8 mouse cellular contexts compared by ENCODE assay signal in the genomic region with DNA sequence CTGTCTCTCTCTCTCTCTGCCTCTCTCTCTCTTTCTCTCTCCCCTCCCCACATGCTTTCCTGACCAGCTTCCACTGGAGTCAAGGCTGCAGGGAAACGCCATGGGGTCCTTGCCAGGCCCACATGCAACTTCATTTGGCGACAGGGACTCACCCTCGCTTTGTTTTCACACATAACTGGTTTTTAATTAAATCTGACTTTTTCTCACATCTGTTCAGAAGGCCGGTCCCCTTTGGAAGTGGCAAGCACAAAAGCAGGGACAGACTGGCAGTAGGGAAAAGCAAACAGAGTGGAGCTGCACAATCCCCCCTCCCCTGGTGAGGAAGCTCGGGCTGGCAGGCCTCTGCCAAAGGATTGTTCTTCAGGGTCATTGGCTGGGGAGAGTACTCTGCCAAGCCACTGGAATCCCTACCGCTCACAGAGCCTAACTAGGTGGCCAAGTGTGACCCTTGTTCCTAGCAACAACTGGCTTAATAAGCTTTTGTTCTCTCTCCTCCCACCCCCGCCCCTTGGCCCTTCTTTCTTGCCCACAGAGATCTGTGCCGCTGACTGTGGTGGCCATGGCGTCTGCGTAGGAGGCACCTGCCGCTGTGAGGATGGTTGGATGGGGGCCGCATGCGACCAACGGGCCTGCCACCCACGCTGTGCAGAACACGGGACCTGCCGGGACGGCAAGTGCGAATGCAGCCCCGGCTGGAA.
DNase-seq lines count a peak whose midpoint lies in the region; ATAC-seq lines count a peak whose summit lies in the region.

No protein-coding gene starts in this region.

- no peak overlapping the region; the same call in 1 of the 2 replicates for H3K9ac ChIP-seq in kidney, embryonic 14.5 days (ENCODE audit: low read depth, low read length)
- no peak overlapping the region for H3K9ac ChIP-seq in limb, embryonic 15.5 days

- peak; percentile 27 for DNase-seq in gastrocnemius, postnatal 10 days
- no peak for DNase-seq in gastrocnemius, adult 18-20 months (ENCODE audit: low spot score)
- peak; percentile 44 for DNase-seq in cerebellum, adult 9-11 months
- peak; percentile 42 to 54 for DNase-seq in frontal cortex, postnatal 36 days (ENCODE audit: low spot score in 2 of 2)
- peak; percentile 60 to 66 for DNase-seq in right cerebral cortex, postnatal 10 days (ENCODE audit: low spot score in 2 of 2)
- no peak for DNase-seq in thymus, adult 18-20 months

- H3K27ac ChIP-seq in kidney, embryonic 14.5 days (ENCODE audit: low read depth, low read length), result peak overlapping the region; percentile 85
- peak overlapping the region; percentile 90 for H3K27ac ChIP-seq in limb, embryonic 15.5 days

- H3K27me3 ChIP-seq in kidney, embryonic 14.5 days (ENCODE audit: control insufficient read depth, insufficient read depth, low read length), result no peaks in the 10 kb centered on the region
- no peaks in the 10 kb centered on the region for H3K27me3 ChIP-seq in limb, embryonic 15.5 days

- no peaks in the 10 kb centered on the region; the same call in 1 of the 2 replicates for H3K36me3 ChIP-seq in kidney, embryonic 14.5 days (ENCODE audit: control insufficient read depth, insufficient read depth, low read length)
- H3K36me3 ChIP-seq in limb, embryonic 15.5 days, result no peaks in the 10 kb centered on the region

- no peaks in the 10 kb centered on the region for H3K9me3 ChIP-seq in kidney, embryonic 14.5 days (ENCODE audit: control insufficient read depth, low read length)
- H3K9me3 ChIP-seq in limb, embryonic 15.5 days, result no peaks in the 10 kb centered on the region

- H3K4me1 ChIP-seq in kidney, embryonic 14.5 days (ENCODE audit: control insufficient read depth, insufficient read depth, low read length), result peaks cover 27% of the 10 kb centered on the region
- peaks cover 57% of the 10 kb centered on the region for H3K4me1 ChIP-seq in limb, embryonic 15.5 days

- H3K4me2 ChIP-seq in kidney, embryonic 14.5 days (replicated peaks; ENCODE audit: low read depth, low read length), result no peak overlapping the region
- H3K4me2 ChIP-seq in limb, embryonic 15.5 days, result peak overlapping the region; percentile 17; the same call in 1 of the 2 replicates

- no peak overlapping the region for H3K4me3 ChIP-seq in kidney, embryonic 14.5 days (ENCODE audit: low read length)
- no peak overlapping the region for H3K4me3 ChIP-seq in limb, embryonic 15.5 days

- ATAC-seq in kidney, embryonic 14.5 days (ENCODE audit: low FRiP score, low TSS enrichment), result peak; percentile 76
- peak; percentile 43; the same call in 1 of the 2 replicates for ATAC-seq in limb, embryonic 15.5 days (ENCODE audit: insufficient number of reproducible peaks, low FRiP score, low TSS enrichment, low read depth)

- WGBS in kidney, embryonic 14.5 days, result 56% methylated on average over 20 of the region's 20 CpGs
- 66% methylated on average over 20 of the region's 20 CpGs for WGBS in limb, embryonic 15.5 days

Comparison
In these comparisons a context has a peak if more than half of its experiments do, and no peak if none do; other contexts are left out.
1. DNase-seq: peak in gastrocnemius, postnatal 10 days (single experiment), cerebellum, adult 9-11 months (single experiment), frontal cortex, postnatal 36 days (2 of 2) and right cerebral cortex, postnatal 10 days (2 of 2); none in gastrocnemius, adult 18-20 months (single experiment) and thymus, adult 18-20 months (0 of 2).